Mouse (Mus musculus): ENCODE results near the gene Napsa.

The Napsa gene

DNA sequence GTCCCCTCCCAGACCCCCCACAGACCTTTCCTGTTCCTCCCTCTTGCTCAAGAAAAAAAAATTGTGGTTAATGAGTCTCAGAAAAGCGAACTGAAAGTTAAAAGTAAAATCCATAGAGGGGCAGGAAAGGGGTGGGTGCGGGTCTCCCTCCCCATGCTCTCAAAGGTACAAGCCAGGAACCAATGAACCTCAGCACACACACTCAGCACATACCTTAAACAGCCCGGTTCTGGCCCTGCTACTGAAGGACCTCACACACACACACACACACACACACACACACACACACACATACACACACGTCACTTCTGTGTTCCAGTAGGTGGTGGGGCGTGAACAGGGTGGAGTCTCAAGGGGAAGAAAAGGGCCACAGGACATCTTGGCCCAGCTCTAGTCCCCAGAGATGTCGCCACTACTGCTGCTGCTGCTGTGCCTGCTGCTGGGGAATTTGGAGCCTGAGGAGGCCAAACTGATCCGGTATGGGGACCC lies at the start of gene Napsa:
Gene Napsa (plus strand): TSS at position 168 of the 489 bp plus-strand sequence.
- no peak for DNase-seq (ENCODE audit: low spot score)

DNA sequence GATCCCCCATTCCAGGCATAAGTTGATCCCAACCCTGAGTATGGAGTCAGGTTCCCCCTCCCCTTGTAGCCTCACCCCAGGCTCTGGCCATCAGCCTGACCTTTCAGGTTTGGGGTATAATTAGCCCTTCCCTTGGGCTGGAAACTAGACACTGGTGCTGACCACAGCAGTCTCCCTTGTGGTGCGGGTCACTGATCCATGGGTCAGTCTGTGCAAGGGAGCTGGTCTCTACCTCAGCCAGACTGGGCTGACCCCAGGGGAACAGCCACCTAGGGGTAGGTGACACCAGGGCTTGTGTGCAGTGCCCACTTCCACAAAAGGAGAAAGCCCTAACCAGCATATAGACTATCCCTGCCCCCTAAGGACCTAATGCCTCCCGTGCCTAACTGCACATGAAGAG lies 49.1 kb upstream of the Napsa start:
- no peak for DNase-seq (ENCODE audit: low spot score)

DNA sequence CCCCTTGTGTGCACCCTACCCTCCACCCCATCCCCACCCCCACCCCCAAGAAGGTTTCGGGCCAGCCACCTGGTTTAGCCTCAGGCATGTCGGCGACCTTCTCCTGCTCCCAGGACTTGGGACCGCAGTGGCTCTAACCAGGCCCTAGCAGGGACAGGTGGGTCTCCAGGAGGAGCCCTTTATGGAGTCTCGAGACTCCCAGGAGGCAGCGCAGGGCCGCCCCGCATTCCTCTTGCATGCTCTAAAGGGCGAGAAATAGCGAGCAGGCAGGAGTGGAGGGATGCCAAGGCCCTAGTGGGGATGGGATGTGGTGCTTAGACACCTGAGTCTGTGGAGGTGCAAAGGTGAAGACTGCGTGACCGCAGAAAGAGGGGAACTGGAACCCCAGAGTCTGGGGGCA lies 47.7 kb upstream of the Napsa start, which contains the start of gene Mybpc2:
Gene Mybpc2 (minus strand): TSS at position 155 of the 400 bp plus-strand sequence.
- DNase-seq (ENCODE audit: low spot score): no peak

DNA sequence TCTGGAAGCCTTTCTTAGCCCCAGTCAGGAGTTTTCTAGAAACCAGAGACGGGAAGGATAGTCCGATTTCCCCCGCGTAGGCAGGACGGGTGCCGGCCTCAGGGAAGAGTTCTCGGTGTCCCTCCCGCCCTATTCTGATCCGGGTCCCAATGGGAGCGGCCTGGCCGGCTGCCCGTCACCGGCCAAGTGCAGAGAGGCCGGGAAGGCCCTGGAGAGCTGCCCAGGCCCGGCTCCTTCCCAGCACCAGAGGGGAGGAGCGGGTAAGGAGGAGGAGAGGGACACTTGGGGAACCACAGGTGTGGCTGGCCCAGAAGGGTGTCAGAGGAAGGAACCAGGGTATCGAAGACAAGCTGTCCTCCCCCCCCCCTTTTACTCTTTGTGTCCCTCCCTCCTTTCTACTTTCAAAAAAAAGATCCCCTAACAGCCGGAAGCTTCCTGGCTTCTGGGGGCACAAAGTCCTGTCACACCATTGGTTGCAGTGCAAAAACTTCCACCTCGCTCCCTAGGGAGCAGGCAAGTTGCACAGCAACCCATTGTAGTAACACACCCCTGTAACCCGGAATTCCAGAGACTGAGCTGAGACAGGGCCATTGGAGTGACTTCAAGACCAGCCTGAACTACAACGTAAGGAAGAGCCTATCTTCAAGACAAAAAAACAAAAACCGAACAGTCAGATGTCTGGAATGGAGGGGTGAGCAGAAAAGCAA lies 46.9 kb upstream of the Napsa start:
- peak; percentile 59 for DNase-seq (ENCODE audit: low spot score)

DNA sequence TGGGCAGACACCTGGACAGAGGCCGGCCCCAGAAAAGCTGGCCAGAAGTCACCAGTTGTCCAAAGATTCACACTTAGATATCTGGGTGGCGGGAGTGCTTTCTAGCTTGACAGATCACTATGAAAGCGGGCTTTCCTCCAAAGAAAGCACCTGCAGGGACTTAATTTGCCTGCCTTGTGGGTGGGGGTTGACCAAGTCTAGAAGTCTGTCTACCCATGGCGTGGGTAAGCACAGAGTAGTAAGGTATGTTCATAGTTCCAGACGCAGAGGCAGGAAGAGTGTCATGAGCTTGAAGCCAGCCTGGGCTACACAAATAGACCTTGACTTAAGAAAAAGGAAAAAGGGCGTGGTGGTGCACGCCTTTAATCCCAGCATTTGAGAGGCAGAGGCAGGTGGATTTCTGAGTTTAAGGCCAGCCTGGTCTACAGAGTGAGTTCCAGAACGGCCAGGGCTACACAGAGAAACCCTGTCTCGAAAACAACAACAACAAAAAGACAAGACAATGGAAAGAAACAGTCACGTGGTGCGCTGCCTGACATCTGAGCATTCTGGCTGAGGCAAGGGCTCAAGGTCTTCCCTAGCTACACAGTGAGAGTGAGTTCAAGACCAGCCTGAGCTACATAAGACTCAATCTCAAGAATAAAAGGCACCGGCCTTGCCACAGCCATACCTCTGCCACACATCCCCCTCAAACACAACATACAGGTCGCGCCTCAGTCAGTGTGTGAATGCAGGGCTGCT lies 45.6 kb upstream of the Napsa start:
- DNase-seq (ENCODE audit: low spot score): no peak

DNA sequence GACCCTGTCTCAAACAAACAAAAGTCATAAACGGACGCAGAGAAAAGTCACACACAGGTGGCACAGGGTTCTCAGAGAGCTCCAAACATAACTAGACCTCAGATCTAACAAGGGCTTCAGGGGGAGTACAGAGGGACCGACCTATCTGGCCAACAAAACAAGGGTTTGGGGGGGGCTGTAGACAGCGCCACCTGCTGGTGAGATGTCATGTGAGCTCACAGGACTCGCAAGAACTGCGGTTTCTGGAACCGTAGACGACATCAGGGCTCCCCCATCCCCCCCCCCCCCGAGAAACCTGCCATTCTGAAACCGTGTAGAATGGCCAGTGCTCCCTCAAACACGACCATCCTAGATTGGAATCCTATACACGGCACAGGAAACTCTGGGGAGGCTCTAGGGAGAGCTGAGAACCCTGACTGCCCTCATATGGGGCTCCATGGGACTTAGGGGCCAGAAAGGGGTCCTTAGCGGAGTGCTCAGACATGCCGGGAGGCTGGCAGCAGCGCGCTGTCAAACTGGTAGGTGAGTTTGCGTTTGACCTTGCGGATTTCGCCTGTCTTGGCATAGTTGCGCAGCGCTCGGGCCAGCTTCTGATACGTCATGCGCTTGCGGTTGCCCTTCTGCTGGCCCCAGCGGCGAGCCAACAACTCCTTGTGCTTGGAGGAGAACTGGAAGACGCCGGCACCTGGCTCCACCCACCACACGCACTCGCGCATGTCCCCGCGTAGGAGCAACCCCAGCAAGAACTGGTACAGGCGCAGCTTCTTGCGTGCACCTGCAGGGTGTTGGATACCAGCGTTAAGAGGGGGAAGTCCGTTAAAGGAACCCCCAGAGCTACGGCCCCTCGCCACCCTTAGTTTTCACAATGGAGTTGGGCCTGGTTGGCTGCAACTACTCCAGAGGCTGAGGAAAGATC lies 44.4 kb upstream of the Napsa start:
- DNase-seq (ENCODE audit: low spot score): peak; percentile 53

DNA sequence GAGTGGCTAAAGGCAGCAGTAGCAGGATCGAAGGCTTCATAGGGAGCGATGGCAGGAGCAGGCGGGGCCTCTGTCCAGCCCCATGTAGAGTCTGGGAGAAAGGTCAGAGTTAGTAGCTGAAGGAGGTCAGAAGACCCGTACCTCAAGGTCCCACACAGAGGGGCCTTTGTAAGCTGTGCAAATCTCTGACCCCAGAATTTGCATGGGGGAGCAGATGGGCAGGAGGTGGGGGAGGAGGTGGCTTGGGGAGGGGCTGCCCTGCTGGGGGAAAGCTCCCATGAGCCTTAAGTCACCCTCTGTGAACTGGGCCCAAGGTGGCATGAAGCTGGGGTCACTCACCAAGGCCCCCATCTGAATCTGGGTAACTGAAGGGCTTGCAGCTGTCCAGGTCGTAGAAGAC lies 42.7 kb upstream of the Napsa start:
- DNase-seq (ENCODE audit: low spot score): no peak

DNA sequence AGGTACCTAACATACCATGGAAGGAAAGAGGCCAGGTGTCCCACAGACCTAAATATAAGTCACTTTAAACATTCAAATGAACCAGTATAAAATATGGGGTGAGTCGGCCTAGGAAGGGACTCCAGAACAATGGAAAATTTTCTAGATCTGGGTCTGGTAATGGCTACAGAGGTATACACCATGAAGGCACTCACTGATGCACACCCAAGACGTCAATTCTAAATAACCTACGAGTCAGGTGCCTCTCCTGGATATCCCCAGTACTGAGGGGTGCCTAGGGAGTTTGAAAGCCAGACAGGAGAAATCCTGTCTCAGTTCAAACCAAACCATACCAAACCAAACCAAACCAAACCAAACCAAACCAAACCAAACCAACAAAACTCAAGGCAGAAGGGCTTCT lies 41.7 kb upstream of the Napsa start:
- DNase-seq (ENCODE audit: low spot score): no peak

DNA sequence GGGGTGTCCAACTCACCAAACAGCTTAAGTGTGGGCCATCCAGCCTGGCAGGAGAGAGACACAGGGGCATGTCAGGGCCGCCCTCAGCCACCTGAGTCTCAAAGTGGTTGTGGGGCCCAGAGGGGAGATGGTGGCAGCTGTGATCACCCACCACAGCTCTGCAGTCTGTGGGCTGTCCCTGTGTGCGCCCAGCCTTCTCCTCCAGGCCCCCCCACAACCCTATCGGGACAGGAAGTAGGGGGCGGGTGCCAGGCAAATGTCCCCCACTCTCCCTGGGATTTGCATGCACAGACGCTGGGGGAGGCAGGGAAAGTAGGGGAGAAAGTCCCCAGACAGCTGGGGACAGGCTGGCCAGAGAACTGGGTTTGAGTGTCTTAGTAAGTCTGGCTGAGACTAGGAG lies 41.0 kb upstream of the Napsa start:
- DNase-seq (ENCODE audit: low spot score): no peak

DNA sequence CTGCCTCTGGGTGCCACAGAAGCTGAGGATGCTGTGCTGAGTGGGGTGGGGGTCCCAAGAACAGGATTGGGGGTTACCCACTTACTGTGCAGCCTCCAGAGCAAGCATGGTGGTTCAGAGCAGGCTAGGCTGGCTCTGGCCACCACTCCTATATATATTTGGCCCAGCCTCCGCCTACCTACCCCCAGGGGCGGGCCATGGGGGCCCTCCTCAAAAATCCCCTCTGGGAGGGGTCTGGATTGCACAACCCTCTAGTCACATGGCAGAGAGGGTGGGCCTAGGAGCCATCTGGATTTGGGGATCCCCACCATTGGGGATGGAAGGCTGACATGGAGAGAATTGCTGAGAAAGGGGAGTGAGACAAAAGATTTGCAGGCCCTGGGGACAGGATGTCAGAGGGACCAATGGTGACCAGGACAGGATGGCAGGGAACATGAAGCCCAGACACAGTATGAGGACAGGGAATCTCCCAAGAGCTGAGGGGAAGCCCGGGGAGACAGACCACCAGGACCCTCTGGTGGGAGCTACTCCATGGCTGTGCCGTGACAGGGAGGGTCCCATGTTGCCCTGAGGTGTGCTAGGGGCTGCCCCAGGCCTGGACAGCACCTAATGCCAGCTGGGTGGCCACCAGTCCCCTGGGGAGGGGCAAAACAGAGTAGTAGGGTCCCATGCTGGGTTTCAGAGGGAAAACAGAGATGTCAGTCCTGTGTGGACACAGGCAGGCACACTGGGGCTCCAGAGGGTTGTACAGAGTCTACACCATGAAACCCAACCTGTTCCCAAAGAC lies 40.0 kb upstream of the Napsa start, which contains the start of gene Spib:
Gene Spib (minus strand): TSS at position 126 of the 787 bp plus-strand sequence.
- no peak for DNase-seq (ENCODE audit: low spot score)

DNA sequence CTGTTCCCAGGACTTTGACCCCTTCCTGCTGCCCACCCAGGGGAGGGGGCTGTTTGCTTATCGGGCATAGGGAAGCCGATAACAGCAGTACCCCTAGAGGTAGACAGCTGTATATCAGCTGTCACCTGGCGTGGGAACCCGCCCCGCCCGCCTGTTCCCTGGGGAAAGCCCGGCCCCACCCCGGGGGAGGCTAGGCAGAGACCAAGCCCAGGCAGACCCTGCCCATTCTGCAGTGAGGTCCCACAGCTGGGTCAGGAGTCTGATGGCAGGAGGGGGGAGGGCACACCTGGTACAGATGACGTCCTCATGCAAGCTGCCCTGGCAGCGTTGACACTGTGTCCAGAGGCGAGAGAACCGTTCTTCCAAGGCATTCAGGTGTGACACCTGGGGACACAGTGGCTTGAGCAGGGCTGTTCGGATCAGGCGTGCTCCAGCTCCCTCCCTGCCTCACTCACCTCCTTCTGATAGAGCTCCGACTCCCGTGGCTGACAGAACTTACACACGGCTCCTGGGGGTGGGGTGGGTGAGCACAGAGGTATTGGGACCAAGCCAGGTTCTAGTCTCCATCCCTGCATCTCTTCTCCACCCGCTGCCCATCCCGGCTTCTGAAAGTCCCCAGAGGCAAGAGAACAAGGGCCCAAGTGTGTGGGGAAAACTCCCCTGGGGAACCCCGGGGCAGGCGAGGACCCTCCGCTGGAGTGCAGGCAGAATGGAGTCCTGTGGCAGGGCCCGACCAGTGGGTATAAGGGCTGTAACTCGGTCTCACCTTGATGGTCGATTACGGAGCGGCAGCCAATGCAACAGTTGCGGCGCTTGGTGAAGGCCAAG lies 39.0 kb upstream of the Napsa start:
- DNase-seq (ENCODE audit: low spot score): no peak

DNA sequence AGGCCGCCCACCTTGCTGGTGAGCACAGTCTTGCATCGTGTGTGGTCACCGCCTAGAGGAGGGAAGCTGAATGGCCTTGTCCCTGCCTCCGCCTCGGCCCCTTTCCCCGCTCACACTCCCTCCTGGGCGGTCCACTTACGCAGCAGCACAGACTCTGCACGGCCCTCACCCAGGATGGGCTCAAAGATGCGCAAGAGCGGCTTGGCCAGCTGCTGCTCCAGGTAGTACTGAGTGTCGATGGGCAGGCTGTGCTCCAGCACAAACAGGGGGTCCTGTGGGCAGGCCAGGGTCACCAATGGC lies 38.5 kb upstream of the Napsa start:
- no peak for DNase-seq (ENCODE audit: low spot score)

DNA sequence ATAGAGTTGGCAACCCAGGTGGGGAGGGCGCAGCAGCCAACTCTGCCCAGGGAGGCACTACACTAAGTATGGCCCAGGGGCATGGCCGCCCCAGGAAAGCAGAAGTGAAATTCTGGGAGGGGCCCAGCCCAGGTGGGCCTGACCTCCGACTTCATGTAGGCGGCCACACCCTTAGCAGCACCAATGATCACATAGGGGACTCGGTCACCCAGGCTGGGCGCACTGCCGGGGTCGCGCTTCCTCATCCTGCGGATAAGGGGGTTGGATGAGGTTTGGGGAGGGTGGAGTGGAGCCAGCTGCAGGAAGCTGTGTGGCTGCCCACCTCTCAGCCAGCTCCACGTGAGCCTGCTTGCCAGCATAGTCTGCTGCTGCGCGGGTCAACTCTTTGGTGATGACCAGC lies 37.9 kb upstream of the Napsa start:
- no peak for DNase-seq (ENCODE audit: low spot score)

DNA sequence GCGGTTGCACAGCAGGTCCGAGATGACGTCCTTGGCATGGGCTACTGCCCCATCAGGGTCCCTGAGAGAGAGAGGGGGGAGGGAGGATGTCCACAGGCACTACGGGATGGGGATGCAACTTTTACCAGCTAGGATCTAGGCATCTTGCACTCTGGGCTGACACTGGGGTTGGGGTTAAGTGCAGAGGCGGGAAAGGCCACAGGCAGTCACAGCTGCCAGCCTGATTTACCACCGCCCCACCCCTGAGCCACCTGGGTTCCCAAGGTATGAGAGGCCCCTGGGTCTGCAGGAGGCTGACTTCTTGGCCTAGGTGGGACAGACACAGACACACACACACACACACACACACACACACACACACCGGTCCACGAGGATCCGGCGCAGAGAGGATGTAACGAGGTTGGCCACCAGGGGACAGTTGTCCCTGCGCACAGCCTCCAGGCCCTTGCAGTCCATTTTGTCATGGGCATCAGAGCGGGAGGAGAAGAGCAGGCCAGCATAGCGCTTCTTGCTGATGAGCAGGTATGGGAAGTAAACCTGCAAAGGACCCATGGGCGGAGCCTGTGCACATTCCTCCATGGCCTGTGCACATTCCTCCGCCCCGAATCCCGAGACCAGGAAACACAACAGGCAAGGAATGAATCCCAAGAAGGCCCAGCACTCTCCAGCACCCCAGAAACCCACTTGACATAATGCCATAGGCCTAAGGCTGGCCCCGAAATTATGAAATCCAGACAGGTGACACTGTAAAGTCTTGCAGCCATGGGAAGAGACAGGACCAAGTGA lies 37.3 kb upstream of the Napsa start:
- no peak for DNase-seq (ENCODE audit: low spot score)

DNA sequence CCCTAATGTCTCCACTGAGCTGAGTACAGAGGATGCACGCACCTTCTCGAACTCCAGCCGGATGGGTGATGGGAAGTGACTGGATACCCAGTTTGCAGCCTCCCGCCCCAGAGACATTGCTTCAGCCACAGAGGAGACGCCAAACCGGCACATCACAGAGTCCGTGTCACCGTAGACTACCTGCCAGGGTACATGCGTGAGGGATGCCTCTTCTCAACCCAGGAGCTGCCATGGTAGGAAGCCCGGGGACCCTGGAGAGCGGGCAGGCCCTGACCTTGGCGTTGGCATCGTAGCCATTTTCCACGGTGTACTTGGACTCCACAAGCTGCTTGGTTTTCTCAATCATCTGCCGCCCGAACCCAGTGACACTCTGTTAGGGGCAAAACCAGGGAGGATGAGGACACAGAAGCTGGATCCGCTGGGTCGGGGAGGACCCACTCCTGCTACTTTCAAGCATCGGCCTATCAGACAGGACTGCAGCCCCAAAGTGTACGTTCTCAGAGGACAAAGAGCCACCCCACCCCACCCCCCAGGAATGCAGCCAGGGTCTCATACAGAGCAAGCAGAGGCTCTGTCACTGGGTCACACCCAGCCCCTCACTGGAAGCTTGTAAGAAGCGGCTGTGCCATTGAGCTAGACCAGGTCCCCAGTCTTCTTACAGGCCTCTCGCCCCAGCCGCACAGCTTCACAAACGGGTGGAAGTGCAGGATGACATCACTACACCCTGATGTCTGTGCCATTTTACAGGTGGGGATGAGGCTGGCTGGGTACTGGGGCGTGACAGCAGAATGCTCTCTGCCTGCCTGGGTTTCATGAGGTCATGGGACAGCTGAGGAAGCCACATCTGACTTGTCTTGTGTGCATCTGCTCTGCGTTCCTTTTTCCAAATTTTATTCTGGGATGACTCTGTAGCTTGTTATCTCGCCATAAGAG lies 36.3 kb upstream of the Napsa start:
- DNase-seq (ENCODE audit: low spot score): no peak

DNA sequence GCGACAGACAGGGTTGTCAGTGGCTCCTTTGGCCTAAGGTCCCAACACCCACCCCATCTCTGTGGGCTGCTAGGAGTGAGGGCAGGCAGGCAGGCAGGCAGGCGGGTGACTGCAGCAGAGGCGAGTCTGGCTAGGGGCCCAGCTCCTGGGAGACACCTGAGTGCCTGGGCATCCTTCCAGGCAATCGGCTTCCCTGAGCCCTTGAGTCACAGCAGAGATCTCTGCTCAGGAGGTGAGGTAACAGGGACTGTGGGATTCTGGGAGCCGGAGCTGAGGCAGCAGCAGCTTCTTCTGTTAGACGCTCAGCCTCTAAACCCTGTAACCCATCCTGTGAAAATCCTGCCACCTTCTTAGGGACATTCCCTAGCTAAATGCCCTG lies 35.6 kb upstream of the Napsa start:
- DNase-seq (ENCODE audit: low spot score): no peak

DNA sequence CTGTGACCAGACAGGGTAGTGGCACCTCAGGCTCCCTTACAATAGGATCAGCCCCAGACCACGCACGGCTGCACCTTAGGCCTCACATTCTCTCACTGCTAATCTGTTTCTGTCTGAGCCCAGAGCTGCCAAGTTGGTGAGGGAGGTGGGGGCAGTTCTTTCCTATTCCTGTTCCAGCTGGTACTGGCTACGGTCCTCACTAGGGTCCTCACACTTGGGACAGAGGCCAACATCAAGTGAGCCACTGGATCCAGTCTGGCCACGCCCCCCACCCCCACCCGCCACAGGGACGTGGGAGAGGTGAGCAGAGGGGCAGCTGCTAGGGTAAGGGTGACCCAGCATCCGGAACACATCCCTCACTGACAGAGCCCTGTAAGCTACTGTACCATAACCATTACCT lies 35.2 kb upstream of the Napsa start:
- DNase-seq (ENCODE audit: low spot score): no peak

DNA sequence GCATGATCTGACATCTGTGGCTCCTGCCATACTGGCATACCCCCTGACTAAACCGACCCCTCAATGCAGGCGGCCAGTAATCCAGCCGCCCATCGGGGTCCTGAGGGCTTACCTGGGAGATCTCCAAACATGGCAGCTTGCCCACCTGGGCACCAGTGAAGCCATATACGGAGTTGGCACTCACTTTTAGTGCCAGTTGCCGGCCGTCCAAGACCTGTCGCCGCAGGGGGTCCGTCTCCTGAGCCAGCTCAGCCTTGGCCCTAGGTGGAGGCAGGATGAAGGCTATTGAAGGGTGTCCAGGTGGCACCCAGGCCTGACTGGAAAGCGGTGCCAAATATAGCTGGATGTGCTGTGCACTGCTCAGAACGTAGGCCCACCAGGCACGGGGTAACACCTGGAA lies 34.7 kb upstream of the Napsa start:
- DNase-seq (ENCODE audit: low spot score): no peak

Measured in urinary bladder, postnatal 25 days (tissue).